Mouse (Mus musculus) cerebellum, adult 2 months (tissue): ENCODE results near the gene Copg2.

Experiments
- CTCF ChIP-seq: fragments of 200-500 bp; IDR thresholded peaks from 2 replicates; pipeline ENCODE4 v1.5.1; 2011; ENCODE audit warnings: low read depth, mild to moderate bottlenecking, control low read depth, low read length, moderate library complexity, borderline replicate concordance; ENCODE audit not compliant: insufficient read depth
- POLR2A ChIP-seq: fragments of 200-500 bp; IDR thresholded peaks from 2 replicates; pipeline ENCODE4 v1.6.1; 2011; ENCODE audit warnings: low read length, control low read depth, borderline replicate concordance; ENCODE audit not compliant: insufficient read depth

DNA sequence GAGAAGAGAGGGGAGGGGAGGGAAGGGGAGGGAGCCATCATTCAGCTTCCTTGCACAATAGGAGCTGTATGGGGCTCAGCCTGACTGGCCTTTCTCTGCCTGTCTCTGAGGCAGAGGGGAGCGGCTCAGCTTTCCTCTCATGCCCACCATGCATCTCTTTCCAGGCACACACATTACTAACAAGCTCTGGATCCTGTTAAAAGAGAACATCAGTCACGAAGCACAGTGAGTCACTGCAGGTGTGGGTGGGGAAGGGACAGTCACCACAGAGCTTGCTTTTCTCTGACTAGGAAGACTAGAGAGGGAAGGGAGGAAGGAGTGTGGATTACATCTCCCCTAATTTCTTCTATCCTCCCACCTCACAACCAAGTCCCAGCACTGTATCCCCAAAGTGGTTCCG is 11.4 kb upstream of the Copg2 start:
- no peak for TF ChIP-seq POLR2A
- TF ChIP-seq CTCF: no peak
